Mouse (Mus musculus) left cerebral cortex, adult 11 months (tissue): Measurements from ENCODE around the gene Grik1.
A peak's percentile ranks its signal among the peaks of the same experiment; 100 is the strongest.

Experiments
- DNase-seq: peaks from one replicate; pipeline ENCODE4 v3.0.0; 2022; ENCODE audit warnings: low spot score

The Grik1 gene

DNA sequence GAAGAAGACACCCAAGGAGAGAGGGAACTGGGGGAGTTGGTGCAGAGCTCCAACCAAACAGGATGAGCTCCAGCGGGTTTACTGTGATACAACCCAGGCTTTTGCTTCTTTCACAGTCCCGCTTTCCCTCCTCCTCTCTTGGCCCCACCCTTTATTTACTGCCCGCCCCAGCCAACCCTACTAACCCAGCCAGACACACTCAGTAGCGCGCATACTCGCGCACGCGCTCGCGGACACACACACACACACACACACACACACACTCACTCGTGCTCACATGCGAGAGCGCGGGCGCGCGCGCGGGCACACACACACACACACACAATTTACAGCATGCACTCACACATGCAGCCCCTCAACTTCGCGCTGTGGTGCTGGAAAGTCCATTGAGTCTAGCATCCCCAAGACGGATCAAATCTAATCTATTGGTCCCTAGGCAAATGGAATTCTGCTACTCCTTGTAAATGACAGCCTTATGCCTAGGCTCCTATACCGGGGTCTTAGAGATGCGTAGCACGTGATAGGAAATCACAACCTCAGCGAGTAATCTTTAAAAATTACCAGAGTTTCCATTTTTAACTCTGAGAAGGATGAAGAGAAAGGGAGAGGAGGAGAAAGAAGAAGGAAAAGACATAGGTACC is at the start of gene Grik1:
Grik1 (minus strand) TSS at position 134 of the 641 bp plus-strand sequence.
- DNase-seq, result no peak

GRCm38 (mm10) chr16:88294209-88294608 is 4.1 kb upstream of the Grik1 start:
- no peak for DNase-seq

DNA sequence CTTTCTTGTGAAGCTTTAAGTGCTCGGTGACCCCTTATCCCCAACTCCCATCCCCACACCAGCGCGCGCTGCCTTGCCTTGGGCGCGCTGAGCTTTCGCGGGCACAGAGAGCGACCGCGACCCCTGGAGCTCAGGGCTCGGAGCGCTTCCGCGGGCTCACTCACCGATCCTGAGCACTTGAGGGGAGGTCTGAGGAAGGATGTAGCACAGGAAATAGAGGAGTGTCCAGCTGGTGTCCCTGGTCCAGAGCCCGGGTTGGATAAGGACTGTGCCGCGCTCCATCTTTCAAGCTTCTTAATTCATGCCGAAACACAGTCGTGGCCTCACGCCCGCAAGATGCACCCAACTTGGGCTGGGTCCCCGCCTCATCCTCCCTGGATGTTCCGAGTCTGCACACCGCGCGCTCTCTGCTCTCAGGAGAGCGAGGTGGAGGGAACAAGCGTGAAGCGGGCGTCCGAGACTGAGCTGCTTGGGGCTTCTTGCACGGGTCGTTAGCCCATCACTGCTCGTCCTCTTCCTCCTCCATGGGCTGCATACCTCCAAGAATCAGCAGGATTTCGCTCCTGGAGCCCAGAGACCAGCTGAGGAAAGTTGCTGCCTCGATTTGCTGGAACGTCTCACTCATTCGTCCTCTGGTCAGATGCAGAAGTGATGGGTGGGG is 514 bp downstream of the Grik1 start:
- no peak for DNase-seq

GRCm38 (mm10) chr16:88258407-88258806 is 31.7 kb downstream of the Grik1 start:
- DNase-seq, result no peak

DNA sequence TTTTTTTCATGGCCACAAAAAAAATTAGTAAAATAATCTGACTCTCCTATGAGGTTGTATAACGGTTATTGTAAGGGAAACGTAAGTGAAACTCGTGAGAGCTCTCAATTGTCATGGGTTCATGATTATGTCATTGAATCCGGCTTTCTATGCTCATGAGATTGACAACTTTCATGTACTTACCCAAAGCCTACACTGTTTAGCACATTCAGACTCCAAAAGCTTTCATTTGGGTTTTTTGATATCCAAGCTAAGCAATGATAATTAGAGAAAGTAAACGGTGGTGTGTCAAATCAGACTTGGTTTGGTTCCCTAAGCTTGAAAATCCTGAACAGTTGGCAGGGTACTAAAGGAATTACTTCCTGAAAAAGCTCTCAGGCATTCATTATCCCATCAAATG is 33.0 kb downstream of the Grik1 start:
- DNase-seq, result no peak

- DNase-seq, result no peak
Observed at GRCm38 (mm10) chr16:88256101-88256500, 34.0 kb downstream of the Grik1 start.

DNA sequence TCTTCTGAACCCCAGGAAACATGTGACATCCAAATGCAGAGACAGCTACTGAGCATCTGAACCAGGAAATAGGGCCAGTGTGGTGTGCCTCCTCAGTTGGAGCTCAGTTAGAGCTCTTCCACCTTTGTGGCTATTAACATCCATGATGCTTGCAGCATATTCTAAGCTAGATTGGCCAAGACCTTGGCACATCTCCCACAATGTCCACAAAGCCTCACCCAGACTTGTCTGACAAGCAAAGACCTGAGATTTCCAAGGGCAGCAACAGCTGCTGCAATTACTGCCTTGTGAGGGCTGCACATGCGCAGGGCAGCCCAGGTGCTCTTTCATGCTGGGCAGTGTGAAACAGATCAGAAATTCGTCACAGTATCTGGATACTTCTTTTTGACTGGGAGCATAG is 37.4 kb downstream of the Grik1 start:
- no peak for DNase-seq

DNA sequence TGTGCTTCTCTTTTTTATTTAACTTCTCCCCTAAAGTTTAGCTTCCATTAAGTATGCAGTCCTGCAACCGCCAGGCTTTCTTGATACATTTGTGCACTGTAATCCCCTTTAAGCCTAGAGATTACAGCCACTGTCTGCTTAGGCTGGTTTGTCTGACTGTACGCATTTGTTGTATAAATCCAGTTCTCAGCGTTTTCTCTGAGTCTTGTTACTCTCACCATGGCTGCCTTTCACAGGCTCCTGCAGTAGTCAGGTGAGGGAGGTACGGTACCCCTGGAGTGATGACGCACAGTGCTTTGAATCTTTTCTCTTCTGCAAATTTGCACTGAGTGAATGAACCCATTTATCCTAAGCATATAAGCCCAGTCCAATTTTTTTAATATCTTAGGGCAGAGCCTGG is 39.0 kb downstream of the Grik1 start:
- no peak for DNase-seq

DNA sequence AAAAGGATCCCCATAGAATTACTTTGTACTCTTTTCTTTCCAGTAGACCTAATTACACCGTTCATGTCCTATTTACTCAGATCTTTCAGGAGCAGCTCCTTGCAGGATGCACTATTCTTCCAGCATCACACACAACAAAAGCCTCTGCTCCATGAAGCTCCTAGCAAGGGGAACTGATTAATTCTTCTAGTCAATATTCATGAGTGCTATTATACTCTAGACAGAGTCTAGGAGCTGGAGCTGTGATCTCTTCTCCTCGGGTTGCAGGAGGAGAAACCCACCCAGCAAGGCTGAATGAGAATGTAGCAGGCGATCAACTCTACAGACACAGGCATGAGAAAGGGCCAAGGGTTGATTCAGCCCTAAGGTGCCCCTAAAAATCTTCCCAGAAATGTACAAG is 40.2 kb downstream of the Grik1 start:
- no peak for DNase-seq

GRCm38 (mm10) chr16:88247586-88247985 is 42.5 kb downstream of the Grik1 start:
- no peak for DNase-seq

DNA sequence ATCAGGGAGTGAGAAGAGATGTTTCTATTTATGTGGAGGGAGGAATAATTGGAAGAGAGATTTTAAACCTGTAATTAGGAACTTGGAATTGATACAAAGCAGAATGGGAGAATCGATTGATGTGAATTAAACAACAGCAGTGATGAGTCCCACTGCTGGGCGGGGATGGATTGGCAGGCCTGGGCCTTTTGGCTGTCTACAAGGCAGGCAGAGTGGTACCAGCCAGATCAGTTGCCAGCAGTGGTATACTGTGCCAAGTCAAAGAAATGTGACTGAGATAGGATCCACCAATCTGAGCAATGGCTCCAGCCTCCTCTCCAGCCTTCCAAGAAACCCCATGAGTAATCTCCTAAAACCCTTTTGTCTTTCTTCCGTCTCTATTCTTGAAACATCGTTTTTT is 45.4 kb downstream of the Grik1 start:
- no peak for DNase-seq

DNA sequence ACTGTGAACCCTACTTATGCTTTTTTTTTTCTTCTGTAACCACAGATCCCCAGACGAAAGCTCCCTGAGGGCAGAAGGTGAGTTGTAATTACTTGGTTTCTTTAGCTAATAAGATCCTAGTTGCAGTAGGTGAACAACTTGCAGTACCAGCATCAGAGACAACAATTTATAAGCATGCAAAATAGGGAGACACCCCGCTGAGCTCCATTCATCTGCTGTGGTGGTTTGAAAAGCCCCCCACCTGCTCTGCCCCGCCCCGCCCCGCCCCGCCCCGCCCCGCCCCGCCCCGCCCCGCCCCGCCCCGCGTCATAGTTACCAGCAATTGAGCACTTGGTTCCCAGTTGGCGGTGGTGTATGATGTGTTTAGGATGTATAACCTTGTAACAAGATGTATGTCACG is 64.4 kb downstream of the Grik1 start:
- no peak for DNase-seq

- DNase-seq, result no peak
Observed at GRCm38 (mm10) chr16:88221932-88222331, 68.1 kb downstream of the Grik1 start.

- no peak for DNase-seq
Observed at GRCm38 (mm10) chr16:88212531-88212930, 77.5 kb downstream of the Grik1 start.

DNA sequence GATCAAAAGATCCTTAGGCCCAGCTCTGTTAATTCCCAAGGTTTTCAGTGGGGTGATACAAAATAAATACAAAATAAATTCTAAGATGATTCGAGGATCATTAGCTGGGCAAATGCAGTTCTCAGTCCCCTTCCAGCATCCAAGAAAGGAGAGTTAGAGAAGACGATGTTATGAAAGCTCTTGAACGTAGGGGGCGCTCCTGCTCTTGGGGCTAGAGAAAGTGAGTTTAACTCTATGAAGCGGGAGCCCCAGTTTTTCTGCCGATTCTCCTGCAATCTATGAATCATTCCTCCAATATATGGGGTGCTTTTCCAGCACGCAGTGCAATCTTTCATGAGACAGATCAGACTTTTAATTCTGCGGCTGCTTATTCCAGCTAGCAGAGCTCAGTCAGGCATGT is 78.2 kb downstream of the Grik1 start:
- no peak for DNase-seq

- DNase-seq, result peak; percentile 26
Observed at GRCm38 (mm10) chr16:88204400-88204799, 85.7 kb downstream of the Grik1 start.

DNA sequence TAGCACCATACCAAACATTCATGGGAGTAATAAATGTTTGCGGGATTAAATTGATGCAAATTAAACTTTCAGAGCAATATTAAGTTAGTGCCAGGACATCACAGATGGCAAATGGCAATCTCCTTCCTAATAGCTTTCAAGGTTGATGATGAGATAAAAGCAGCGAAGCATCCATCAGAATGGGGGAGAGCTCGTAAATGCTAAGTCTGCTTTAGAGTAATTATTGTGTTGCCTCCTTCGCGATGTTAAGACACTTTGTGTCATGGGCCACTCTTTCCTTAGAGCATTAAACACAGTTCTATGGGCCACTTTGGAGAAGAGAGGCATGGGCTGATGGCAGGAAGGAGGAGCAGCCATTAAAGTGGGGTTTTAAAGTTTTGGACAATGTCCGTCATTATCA is 86.1 kb downstream of the Grik1 start:
- no peak for DNase-seq

DNA sequence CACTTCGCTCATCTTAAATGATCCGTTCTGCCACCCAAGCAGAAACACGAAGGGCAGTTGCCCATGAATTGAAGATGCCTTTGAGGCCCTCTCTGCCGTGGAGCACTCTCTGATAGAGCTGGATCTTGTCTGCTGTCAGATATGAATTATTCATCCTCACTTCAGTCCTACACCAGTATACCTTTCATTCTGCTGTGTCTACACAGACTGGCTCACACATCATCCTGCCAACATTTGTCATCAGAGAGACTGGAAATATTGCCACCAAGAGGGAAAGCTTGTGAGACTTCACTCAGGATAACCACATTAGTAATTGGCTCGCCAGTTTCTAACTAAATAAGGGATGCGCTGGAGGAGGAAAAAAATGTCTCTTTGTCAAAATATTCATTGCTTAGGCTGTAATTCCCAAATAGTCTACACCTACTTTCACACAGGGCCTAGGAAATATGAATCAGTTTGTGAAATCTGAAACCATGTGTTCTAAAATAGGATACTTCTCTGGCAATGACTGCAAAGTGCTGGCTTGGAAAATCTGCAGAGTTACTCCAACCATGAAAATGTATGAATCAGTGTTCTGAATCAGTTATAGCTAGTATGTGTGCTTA is 102.5 kb downstream of the Grik1 start:
- DNase-seq, result no peak

- no peak for DNase-seq
Observed at GRCm38 (mm10) chr16:88178813-88179212, 111.3 kb downstream of the Grik1 start.

DNA sequence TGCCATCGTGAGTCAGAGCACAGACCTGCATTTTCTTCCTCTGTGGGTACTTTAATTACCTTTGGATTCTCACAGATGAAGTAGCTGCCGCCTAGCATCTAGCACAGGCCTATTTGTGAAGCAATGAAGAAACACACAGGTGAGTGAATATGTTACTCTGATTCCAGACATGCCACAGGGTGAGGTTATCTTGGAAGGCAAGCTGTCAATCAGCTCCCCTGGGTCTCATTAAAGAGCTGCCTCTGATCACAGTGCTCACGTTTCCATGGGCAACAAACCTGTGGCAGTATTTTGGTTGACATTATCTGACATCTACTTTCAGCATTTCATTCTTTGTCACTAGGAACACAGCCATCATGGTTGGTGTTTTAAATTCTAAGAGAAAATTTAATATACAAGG is 112.7 kb downstream of the Grik1 start:
- no peak for DNase-seq

GRCm38 (mm10) chr16:88174083-88174721 is 115.9 kb downstream of the Grik1 start:
- DNase-seq, result peak; percentile 17

DNA sequence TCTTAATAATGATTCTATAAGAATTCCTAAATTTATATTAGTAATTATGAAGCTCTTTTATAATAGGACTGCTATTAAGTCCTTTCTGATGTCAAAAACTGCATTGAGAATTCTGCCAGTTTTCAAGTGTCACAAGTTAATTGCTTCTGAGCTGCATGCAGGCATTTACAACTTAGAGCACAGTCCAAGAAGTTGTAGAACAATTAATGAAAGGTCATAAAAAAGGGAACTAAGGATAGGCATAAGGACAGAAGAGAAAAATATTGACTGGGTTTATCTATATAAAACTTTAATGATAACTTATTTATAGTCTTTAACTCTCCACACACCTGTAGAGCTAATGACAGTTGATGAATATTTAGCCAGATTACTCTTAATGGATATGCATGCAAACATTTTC is 123.5 kb downstream of the Grik1 start:
- no peak for DNase-seq

DNA sequence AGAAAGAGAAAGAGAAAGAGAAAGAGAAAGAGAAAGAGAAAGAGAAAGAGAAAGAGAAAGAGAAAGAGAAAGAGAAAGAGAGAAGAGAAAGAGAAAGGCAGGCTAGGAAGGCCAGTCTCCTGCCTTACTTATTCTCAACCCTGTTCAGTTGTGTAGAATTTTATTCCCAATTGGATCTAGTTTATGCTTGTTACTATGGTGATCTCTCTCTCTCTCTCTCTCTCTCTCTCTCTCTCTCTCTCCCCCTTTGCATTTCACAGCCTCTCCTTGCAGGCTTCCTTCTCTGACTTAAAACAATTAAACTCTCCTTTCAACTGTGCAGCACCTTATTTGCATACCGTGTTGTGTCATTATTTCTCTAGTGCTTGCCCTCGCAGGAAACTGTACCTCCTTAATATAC is 147.5 kb downstream of the Grik1 start:
- no peak for DNase-seq
